Mouse (Mus musculus) retina, embryonic 14.5 days (tissue): ENCODE measurements around the gene Cntrl.

Source experiments
- DNase-seq: peaks from one replicate; pipeline ENCODE4 v3.0.0-alpha.2; 2015; ENCODE audit warnings: low spot score

Gene Cntrl

GRCm38 (mm10) chr2:35124716-35125115, 15.4 kb downstream of the Cntrl start:
- DNase-seq: no peak

- peak; percentile 7 for DNase-seq
Observed at GRCm38 (mm10) chr2:35131491-35131890, 22.2 kb downstream of the Cntrl start.

- DNase-seq: peak; percentile 98
Observed at GRCm38 (mm10) chr2:35131991-35132661, 22.8 kb downstream of the Cntrl start.

GRCm38 (mm10) chr2:35132662-35133055, 23.4 kb downstream of the Cntrl start:
- DNase-seq: peak; percentile 29

- no peak for DNase-seq
Observed at GRCm38 (mm10) chr2:35133891-35134290, 24.6 kb downstream of the Cntrl start.

- no peak for DNase-seq
Observed at GRCm38 (mm10) chr2:35138576-35138975, 29.3 kb downstream of the Cntrl start.

- no peak for DNase-seq
Observed at GRCm38 (mm10) chr2:35141673-35142072, 32.4 kb downstream of the Cntrl start.

GRCm38 (mm10) chr2:35148806-35149205, 39.5 kb downstream of the Cntrl start:
- no peak for DNase-seq

GRCm38 (mm10) chr2:35151303-35151882, 42.1 kb downstream of the Cntrl start:
- no peak for DNase-seq

- no peak for DNase-seq
Observed at GRCm38 (mm10) chr2:35153179-35153578, 43.9 kb downstream of the Cntrl start.

- no peak for DNase-seq
Observed at GRCm38 (mm10) chr2:35153844-35154554, 44.7 kb downstream of the Cntrl start.

GRCm38 (mm10) chr2:35156985-35157384, 47.7 kb downstream of the Cntrl start:
- no peak for DNase-seq

GRCm38 (mm10) chr2:35157836-35158235, 48.5 kb downstream of the Cntrl start:
- DNase-seq: no peak

- DNase-seq: no peak
Observed at GRCm38 (mm10) chr2:35158358-35158757, 49.1 kb downstream of the Cntrl start.

GRCm38 (mm10) chr2:35160206-35160605, 50.9 kb downstream of the Cntrl start:
- no peak for DNase-seq

- no peak for DNase-seq
Observed at GRCm38 (mm10) chr2:35161846-35162488, 52.7 kb downstream of the Cntrl start.

- no peak for DNase-seq
Observed at GRCm38 (mm10) chr2:35163396-35163795, 54.1 kb downstream of the Cntrl start.

- DNase-seq: no peak
Observed at GRCm38 (mm10) chr2:35165416-35165815, 56.1 kb downstream of the Cntrl start.

- DNase-seq: no peak
Observed at GRCm38 (mm10) chr2:35166816-35167215, 57.5 kb downstream of the Cntrl start.

- no peak for DNase-seq
Observed at GRCm38 (mm10) chr2:35169452-35169851, 60.2 kb downstream of the Cntrl start.

GRCm38 (mm10) chr2:35171341-35171861, 62.1 kb downstream of the Cntrl start:
- no peak for DNase-seq

GRCm38 (mm10) chr2:35172246-35172645, 63.0 kb downstream of the Cntrl start:
- no peak for DNase-seq

GRCm38 (mm10) chr2:35173666-35174065, 64.4 kb downstream of the Cntrl start:
- DNase-seq: no peak
